Mouse (Mus musculus): ENCODE data around the gene Capn12. TPM values are rescaled to one million over a fixed set of nuclear protein-coding genes. Genes with fewer than 3 reads are reported as not detected.

Capn12 gene
- polyA plus RNA-seq (2015; fragmentation: Nextera tagmentation; extraction: Ambion mirVana): 0.46 TPM in 1 of 2 replicates, not detected in the other

GRCm38 (mm10) chr7:28881199-28881598 is at the start of gene Capn12:
TSS of gene Capn12 (plus strand) at chr7:28881422.

GRCm38 (mm10) chr7:28833723-28834347 is 47.4 kb upstream of the Capn12 start, which contains the start of gene Lgals4:
TSS of gene Lgals4 (plus strand) at chr7:28833854.

GRCm38 (mm10) chr7:28863540-28863939 is 17.7 kb upstream of the Capn12 start, which contains the start of gene Lgals7:
TSS of gene Lgals7 (plus strand) at chr7:28863853.

Other genes starting within 250 kb of the Capn12 start
- 3.2 and 5.1 TPM in 2 replicates for gene Fbxo27, start 188.6 kb upstream of the Capn12 start, polyA plus RNA-seq (2015; fragmentation: Nextera tagmentation; extraction: Ambion mirVana)
- gene Fbxo17, start 164.6 kb upstream of the Capn12 start, polyA plus RNA-seq (2015; fragmentation: Nextera tagmentation; extraction: Ambion mirVana): 6.4 and 12.2 TPM in 2 replicates
- 130 and 197 TPM in 2 replicates for gene Mrps12, start 139.6 kb upstream of the Capn12 start, polyA plus RNA-seq (2015; fragmentation: Nextera tagmentation; extraction: Ambion mirVana)
- gene Sars2, start 139.4 kb upstream of the Capn12 start, polyA plus RNA-seq (2015; fragmentation: Nextera tagmentation; extraction: Ambion mirVana): 7.9 and 19.9 TPM in 2 replicates
- gene Ccer2, start 125.2 kb upstream of the Capn12 start, polyA plus RNA-seq (2015; fragmentation: Nextera tagmentation; extraction: Ambion mirVana): not detected in 2 replicates
- 46.5 and 52.2 TPM in 2 replicates for gene Sirt2, start 114.7 kb upstream of the Capn12 start, polyA plus RNA-seq (2015; fragmentation: Nextera tagmentation; extraction: Ambion mirVana)
- 30.7 and 43.9 TPM in 2 replicates for gene Nfkbib, start 113.9 kb upstream of the Capn12 start, polyA plus RNA-seq (2015; fragmentation: Nextera tagmentation; extraction: Ambion mirVana)
- 3.0 and 5.3 TPM in 2 replicates for gene Rinl, start 92.5 kb upstream of the Capn12 start, polyA plus RNA-seq (2015; fragmentation: Nextera tagmentation; extraction: Ambion mirVana)
- 156 and 183 TPM in 2 replicates for gene Hnrnpl, start 72.9 kb upstream of the Capn12 start, polyA plus RNA-seq (2015; fragmentation: Nextera tagmentation; extraction: Ambion mirVana)
- 541 and 544 TPM in 2 replicates for gene Ech1, start 56.2 kb upstream of the Capn12 start, polyA plus RNA-seq (2015; fragmentation: Nextera tagmentation; extraction: Ambion mirVana)
- 18.2 and 18.7 TPM in 2 replicates for gene Lgals4, start 47.6 kb upstream of the Capn12 start, polyA plus RNA-seq (2015; fragmentation: Nextera tagmentation; extraction: Ambion mirVana)
- gene Lgals7, start 17.6 kb upstream of the Capn12 start, polyA plus RNA-seq (2015; fragmentation: Nextera tagmentation; extraction: Ambion mirVana): 9.4 and 14.7 TPM in 2 replicates
- gene Actn4, start 80.9 kb downstream of the Capn12 start, polyA plus RNA-seq (2015; fragmentation: Nextera tagmentation; extraction: Ambion mirVana): 121 and 144 TPM in 2 replicates
- gene Eif3k, start 100.4 kb downstream of the Capn12 start, polyA plus RNA-seq (2015; fragmentation: Nextera tagmentation; extraction: Ambion mirVana): 348 and 365 TPM in 2 replicates
- 2.1 and 8.1 TPM in 2 replicates for gene Map4k1, start 100.6 kb downstream of the Capn12 start, polyA plus RNA-seq (2015; fragmentation: Nextera tagmentation; extraction: Ambion mirVana)
- gene Ryr1, start 243.8 kb downstream of the Capn12 start, polyA plus RNA-seq (2015; fragmentation: Nextera tagmentation; extraction: Ambion mirVana): 0.41 and 1.5 TPM in 2 replicates

Measured in adrenal gland, postnatal 0 days (tissue).